Mouse (Mus musculus) inflammation-experienced regulatory T-cells, adult 6 months (primary cell): ENCODE measurements around the gene Olfr223. TPM values are rescaled to one million over a fixed set of nuclear protein-coding genes. Genes with fewer than 3 reads are reported as not detected.
"Not testable (repeated sequence)": the region's sequence is repeated elsewhere in the genome, so short reads cannot be mapped to it uniquely, and the experiment has no call there.

Experiments used
- ATAC-seq: one replicate; pipeline ENCODE4 v1.8.0; 2017
- polyA plus RNA-seq, 3 experiments: library from polyadenylated mRNA; unstranded; fragments of 100-300 nt; shearing (Covaris generic); gene quantifications; one replicate each; pipeline ENCODE4 v1.2.1; 2017

Olfr223 gene
- not detected for polyA plus RNA-seq

DNA sequence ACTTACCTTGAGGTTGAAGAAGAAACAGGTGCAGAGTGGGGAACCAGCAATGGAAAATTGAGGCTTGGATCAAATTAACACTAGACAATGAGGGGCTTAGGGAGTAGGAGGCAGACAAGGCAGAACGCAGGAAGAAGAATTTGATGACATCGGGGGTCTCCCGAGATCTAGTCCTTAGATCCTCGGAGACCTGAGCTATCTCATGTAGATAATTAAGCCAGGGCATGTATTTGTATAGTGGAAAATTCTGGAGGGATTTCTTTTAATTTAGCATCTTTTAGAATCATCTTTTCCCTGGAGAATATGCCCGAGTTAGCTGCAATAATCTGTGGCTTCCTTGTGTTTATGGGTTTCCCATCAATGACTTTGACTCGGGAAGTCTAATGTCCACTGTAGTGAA, at the start of gene Olfr223:
Gene Olfr223, minus strand, starts transcription at position 101 of the 400 bp plus-strand sequence.
- no peak for ATAC-seq

DNA sequence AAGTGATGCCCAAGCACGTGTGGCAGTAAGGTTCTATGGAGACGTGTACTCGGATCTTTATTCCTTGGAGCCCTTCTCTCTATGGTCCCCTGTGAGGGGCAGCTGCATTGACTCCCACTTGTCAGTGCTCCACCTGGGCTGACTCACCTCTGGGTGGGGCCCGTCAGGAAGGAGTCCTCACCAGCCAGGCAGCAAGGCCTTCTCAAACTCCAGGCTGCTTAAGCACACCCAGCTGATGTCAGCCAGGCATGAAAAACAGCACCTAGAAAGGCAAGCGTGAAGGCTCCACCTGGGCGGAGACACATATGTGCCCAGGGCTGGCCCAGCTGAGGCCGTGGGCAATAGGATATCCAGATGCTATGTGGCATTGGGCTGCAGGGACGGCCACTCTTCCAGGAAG, 49.3 kb upstream of the Olfr223 start:
- ATAC-seq = no peak

DNA sequence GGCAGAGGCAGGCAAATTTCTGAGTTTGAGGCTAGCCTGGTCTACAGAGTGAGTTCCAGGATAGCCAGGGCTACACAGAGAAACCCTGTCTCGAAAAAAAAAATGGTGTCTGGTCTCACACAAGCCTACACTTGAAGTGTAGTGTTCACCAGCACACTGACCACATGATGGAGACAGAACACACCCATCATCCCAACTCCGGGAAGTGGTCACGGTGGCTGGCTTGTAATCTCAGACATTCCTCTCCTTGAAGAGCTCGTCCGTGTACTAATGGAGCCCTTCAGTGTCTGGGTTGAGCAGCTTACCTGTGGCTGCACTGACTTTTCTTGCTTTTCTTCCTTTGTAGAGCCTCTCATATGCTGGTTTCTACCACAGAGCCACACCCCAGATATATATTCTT, 48.1 kb upstream of the Olfr223 start:
- ATAC-seq = no peak

DNA sequence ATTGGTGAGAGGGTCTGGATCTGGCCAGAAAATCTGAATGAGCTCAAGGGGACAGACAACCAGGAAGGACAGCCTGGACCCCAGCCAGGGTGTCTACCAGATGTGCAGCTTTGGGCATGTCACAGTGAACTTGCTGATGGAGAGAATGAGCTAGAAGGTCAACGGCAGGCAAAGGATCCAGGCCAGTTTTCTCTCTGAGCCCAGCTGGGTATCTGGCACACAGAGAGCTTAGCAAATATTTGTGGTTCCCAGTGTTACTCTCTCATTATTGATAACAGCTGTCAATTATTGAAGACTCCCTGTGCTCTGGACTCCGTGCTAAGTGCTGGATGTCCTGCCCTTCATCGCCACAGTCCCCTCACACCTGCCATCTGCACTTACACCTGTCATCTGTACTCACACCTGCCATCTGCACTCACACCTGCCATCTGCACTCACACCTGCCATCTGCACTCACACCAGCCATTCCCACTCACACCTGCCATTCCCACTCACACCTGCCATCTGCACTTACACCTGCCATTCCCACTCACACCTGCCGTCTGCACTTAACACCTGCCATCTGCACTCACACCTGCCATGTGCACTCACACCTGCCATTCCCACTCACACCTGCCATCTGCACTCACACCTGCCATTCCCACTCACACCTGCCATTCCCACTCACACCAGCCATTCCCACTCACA, 47.0 kb upstream of the Olfr223 start:
- no peak for ATAC-seq

DNA sequence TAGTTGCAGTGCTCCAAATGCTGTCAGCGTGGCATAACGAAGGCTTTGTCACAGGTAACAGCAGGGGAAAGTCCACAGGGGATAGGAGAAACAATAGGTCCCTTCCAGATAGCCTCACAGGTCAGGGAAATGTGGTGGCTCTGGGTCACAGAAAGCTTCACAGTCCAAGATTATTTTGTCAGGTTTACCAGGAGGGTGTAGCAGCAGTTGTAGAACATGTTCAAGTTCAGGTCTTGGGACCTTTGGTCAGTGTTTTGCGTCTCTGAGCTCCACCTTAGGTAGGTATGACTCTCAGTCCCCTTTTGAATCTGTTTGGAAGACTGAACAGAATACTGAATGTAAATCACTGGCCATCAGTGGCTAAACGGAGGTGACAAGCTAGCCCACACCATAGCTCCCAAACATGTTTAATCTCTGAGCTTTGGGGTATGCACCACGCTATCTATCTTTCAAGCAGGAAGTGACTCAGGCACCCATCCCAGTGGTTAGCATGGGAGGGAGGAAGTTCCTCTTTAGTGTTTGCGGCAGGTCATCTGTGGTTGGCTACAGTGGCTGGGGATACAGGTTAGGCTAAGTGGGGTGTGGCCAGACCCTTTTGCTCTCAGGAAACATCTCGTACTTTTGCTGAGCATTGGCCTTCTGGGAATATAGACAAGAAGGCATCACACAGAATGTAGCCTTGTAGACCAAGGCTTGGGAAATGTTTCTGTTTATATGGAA, 43.8 kb upstream of the Olfr223 start:
- peak; percentile 21 for ATAC-seq

DNA sequence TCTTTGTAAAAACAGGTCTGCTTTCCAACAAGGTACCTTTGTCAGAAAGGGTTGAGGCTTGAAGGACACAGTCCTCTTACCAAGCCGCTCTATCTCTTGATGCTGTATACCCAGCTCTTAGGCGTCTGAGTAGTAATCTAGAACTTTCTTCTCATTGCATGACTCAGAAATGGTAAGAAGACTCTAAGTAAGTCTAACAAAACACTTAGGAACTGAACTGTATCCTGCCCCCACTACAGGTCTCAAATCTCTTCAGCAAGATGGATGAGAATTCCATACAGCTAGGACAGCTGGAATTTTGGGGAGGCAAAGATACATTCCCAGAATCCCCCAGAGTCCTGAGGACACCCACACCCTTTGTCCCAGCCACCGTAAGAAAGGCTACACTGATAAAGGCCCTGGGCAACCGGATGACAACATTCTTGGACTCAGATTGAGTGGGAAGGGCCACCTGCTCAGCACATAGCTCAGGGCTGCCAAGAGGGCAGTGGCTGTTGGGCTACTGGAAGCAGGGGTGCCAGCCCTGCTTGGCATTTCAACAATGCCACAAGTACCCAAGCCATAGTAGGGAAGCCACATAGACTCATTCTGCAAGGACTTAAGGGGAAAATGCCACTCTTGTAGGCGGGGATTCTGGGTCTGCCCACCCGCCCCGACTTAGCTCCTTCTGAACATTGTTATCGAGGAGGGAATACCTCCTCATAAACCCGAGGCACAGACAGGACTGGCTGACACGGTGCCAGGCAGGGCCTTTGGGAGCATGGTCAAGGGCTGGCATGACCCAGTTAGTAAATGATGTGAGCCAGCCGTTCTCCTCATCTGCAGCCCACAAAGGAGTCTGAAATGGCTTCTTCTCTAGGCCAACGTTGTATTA, 43.0 kb upstream of the Olfr223 start:
- ATAC-seq = no peak

DNA sequence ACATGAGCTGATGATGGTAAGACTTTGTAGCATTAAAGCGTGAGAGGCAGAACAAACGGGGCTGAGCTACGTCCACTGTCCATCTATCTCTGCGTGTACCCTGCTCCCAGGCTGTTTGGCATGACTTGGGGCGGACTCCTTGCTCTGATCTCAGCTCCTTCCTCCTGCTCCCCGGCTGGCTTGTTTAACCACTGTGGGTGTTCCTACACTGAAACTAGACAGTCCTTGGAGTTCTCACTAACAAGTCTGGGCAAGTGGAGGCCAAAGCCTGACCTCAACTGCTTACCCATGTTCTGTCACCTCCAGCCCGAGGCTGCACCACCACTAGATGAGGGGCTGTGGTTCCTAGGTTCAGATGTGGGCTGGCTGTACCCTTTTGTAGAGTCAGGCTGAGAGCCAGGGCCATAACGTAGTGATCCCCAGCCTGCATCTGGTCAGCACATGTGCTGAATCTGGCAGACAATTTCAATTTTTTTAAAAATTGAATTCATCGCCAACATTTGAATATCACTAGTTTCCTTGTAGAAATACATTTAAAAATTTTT, 42.2 kb upstream of the Olfr223 start:
- no peak for ATAC-seq

DNA sequence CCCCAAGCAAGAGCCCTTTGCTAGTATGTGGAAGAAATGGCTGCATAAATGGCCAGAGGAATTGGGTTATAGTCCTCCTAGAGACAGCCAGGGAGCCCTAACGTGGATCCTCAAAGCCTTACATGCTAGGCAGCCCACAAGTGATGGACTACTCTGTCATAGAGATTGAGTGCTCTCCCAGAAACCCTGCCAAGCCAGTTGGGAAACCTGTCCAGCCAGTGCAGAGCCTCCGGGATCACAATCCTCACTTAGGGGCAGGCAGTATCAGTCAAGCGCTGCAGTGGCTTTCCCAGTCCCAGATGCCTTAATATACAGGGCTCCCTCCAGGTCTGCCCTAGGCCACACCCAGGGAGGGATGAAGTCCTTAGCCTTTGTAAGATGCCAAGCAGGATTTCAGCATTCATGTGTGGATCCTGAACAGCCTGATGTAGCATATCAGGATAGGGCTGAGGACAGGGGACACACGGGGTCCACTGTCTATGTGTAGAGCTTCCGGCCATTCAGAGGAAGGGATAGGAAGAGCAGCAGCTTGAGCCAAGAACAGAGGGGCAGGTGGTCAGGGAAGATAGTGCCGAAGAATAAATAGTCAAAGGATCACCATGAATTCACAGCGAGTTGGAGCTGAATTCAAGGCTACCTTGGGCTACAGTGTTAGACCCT, 41.0 kb upstream of the Olfr223 start:
- ATAC-seq = no peak

DNA sequence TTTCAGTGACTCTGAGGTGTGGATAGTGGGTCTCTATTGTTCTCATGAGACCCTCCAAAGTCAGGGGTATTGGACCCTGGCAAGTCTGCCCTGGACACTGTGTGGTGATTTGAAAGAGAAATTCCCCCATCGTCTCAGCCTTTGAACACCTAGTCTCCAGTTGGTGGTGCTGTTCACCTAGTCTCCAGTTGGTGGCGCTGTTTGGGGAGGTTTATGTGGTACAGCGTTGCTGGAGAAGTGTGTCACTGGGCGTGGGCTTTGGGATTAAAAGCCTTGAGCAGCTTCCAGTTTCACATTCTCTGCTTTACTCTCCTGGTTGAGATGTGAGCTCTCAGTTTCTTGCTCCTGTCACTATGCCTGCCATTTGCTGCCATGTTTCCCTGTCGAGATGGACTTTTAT, 39.9 kb upstream of the Olfr223 start:
- peak; percentile 46 for ATAC-seq

DNA sequence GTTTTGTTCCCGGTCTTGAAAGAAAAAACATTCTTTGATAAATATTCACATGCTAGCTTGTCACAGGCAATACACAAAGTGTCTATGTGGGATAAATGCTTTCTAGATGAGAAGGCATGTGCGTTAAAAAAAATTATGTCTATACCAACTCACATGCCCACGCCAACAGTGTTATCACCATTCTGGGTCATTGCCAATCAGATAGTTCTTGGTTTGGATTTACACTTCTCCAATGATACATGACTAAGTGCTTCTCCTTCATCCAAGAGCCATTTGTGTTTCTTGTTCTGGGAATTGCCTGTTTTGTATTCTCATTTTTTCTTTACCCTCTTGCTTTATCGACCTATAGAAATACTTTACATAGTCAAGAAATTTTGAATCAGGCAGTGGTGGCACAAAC, 38.9 kb upstream of the Olfr223 start:
- no peak for ATAC-seq

DNA sequence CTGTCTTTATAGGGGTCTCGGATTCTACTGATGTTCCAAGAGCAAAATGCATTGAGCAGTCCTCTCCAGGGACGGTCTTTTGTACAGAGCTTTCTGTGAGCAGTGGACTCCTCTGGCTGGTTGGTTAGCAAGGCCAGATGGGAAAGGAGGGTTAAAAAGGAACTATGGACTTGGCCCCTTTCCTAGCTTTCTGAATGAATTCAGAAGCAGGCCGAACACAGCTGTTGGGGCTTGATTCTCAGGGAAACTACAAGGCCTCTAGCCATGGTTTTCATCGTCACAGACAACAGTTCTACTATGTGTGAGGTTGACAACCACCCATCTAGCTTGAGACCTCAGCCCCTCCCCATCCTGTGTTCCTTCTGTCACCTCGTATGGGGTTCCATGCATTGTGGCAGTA, 36.8 kb upstream of the Olfr223 start:
- no peak for ATAC-seq

DNA sequence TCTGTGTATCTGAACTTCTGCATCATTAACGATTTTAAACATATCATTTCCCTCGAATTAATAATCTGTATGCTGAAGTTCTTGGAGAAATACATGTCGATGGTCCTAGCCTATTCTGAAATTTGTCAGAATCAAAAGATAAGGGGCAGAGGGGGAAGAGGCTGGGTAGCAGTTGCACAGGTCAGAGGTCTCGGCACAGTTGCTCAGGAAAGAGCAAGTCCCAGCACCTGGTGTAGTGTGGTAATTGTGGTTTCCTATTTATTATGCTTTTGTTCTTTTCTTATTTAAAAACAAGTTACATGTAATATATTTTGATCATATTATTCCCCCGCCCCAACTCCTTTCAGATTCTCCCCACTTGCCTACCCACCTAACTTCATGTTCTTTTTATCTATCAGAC, 35.1 kb upstream of the Olfr223 start:
- peak; percentile 35 for ATAC-seq

DNA sequence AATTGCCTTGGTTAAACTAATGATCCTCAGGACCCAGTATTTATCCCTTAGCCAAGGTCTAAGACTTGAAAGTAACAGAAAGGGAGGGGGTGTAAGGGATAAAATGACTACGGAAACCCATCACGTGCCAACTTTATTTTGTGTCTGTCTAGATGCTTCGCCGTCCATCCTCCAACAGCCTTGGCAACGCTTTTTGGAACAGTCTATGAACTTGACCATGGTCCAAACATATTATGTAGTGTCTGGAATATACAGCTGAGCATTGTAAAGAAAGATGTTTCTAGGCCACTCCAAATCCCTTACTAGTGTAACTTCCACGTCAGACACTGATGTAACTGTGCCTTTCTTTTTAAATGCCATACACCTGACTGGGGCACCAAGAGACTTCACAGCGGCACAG, 33.1 kb upstream of the Olfr223 start:
- no peak for ATAC-seq

DNA sequence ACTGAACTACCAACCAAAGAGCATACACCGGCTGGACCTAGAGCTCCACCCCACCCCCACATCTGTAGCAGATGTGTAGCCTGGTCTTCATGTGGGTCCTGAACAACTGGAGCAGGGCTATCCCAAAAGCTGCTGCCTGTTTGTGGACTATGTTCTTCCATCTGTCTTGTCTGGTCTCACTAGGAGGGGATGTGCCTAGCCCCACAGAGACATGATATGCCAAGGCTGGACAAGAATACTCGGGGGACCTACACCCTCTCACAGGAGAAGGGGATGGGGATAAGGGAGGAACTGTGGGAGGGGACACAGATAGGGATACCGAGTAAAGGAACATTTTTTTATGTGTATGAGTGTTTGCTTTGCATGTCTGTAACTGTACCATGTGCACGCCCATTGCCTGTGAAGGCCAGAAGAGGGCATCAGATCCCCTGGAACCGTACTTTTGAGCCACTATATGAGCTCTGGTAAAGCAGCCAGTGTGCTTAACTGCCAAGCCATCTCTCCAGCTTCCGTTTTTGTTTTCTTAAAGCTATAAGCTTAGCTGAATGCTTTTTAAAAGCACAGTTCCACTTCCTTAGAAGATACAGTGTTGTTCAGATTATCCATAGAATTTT, 31.0 kb upstream of the Olfr223 start:
- peak; percentile 64 for ATAC-seq

DNA sequence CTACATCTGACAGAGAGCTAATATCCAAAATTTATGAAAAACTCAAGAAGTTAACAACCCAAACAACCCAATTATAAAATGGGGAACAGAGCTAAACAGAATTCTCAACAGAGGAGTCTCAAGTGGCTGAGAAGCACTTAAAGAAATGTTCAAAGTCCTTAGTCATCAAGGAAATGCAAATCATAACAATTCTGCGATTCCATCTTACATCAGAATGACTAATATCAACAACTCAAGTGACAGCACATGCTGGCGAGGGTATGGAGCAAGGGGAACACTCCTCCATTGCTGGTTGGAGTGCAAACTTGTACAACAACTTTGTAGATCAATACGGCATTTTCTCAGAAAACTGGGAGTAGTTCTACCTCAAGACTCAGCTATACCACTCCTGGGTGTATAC, 29.1 kb upstream of the Olfr223 start:
- ATAC-seq = no peak

DNA sequence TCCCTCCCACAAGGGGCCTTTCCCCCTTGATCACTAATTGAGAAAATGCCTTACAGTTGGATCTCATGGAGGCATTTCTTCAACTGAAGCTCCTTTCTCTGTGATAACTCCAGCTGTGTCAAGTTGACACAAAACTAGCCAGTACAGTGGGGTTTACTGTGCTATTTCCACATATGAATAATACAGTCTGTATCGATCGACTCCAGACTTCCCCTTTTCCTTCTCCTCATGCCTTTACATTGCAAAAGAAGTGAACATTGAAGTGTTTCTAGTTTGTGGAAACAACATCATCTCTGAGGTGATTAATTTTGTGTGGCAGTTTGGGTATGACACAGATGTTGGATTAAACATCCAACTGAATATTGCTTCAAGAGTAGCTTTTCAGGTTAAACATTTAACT, 23.9 kb upstream of the Olfr223 start:
- not testable (repeated sequence) for ATAC-seq

DNA sequence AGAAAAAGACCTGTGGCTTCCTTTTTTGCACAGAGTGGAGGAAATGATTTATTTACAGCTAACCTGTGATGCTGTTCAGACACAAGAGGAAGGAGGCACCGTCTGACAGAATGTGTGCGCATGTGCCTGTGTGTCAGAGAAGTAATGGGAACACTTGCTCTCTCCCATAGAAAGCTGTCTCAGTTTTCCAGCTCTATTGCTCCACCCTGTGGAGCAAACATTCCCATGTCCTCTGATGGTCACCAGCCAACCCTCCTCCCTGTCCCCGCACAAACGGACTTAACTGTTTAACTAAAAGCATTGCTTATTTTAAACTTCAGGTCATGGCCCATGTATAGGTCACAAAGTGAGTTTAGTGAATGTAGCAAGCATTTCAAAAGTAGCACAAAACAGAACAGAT, 21.0 kb upstream of the Olfr223 start:
- ATAC-seq = no peak

DNA sequence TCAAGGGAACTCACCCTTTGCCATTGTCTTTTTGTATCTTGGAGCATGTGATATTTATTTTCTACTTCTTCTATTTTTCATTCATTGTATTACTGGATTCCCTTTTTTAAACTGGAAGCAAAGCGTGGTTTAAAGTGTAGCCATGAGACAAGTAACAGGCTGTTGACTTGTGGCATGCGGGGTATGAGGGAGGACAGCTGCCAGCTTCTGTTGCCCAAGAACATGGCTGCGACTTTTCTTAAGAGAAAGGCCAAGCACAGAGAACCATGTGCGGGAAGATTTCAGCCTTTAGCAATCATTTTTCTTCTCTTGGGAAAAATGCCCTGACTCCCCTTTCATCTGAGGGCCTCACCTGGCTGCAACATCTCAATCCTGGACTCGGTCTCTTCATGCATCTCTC, 18.6 kb upstream of the Olfr223 start:
- ATAC-seq = no peak

DNA sequence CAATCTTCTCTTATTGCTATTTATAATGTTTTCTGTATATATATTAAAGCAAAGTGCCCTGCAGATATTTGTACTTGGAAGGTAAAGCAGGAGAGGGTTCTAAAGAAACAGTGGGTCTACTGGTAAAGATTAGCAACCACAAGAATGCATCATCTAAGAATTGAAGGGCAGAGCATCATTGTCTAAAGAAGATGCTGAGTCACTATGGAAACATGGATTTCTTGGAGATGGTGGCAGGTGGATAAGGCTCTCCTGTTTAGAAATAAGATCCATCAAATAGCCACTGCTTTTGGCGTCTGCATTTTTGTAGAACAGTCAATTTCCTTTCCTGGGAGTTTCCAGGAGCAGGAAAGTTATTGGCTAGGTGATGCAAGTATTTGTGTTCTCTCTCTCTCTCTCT, 9.2 kb upstream of the Olfr223 start:
- ATAC-seq = no peak

DNA sequence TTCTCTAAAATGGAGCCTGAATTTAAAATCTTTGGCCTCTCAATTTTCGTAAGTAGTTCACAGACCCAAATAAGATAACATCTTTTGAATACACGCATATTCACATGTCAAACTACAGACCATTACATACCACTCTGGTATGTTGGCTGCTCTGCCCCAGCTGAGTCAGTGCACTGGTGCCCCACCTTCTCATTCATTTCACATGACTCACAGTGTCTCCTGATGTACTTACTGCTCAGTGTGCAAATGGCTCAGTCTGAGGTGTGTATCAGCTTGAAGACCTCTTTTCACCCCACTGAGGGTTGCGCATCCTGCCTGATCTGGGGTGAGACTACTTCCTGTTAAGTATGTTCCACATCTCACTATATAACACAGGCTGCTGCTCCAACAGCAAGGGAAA, 7.8 kb upstream of the Olfr223 start:
- no peak for ATAC-seq

DNA sequence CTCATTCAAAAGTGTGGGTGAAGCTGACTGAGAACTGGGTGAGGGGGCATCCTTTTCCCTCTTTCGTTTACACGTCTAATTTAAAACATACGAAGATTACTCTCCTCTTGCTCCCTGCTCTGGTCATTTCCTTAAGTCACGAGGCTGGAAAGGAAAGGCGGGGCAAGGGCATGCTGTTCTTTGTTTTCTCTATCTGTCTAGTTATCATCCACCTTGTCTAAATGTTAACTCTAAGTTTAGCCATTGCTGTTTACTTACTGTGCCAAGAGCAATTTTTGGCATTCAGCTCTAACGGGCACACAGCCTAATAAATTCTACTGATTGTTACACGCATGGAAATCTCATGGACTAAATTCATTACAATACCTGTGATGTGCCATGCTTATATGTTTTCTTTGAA, 6.1 kb upstream of the Olfr223 start:
- no peak for ATAC-seq

DNA sequence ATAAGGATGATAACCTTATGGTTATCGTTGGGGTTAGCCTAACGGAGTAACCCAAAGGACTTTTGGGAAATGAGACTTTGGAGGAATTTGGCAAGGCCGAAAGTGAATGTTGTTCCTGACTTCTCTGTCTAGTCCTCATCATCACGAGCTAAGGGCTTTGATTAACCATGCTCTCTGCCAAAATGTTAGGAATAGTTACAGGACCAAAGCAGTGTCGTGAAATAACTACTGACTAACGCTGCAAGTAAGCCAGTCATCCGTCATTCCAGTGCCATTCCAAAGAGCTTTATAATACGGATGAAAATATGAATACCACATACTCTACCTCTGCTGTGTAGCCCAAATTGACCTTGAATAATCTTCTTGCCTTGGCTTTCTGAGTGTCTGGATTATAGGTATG, 3.9 kb upstream of the Olfr223 start:
- no peak for ATAC-seq
